Mouse (Mus musculus): ENCODE measurements around the gene Fhl1. TPM values are rescaled to one million over a fixed set of nuclear protein-coding genes. Genes with fewer than 3 reads are reported as not detected.

Gene Fhl1
- polyA plus RNA-seq, 1 experiment from 2014 or later, result 87.0 TPM

GRCm38 (mm10) chrX:56821765-56822603 is 90.4 kb downstream of the Fhl1 start, which contains the start of gene Map7d3:
Gene Map7d3, minus strand, starts transcription at chrX:56822326.
- H3K4me3 ChIP-seq (ENCODE audit: low read depth, low read length), result peak within 1 kb of the TSS; percentile 43
- DNase-seq (ENCODE audit: low spot score) (peak; percentile 36), ATAC-seq (ENCODE audit: low FRiP score) (peak; percentile 68; the same call in 1 of the 2 replicates)
- no peaks in the 10 kb centered on the region for H3K4me1 ChIP-seq (replicated peaks; ENCODE audit: control insufficient read depth, insufficient read depth, low read length)
- WGBS, result 13% methylated on average over 35 of the region's 35 CpGs
- H3K27ac ChIP-seq (ENCODE audit: low read depth, low read length), result no peak within 1 kb of the TSS
- H3K9me3 ChIP-seq (ENCODE audit: control insufficient read depth, low read length), result no peaks in the 10 kb centered on the region
- 0 out of 2 replicates have a peak within 1 kb of the TSS, but pooled peaks have one; percentile 7 for H3K9ac ChIP-seq (ENCODE audit: low read depth, low read length)
- H3K27me3 ChIP-seq (ENCODE audit: control insufficient read depth, insufficient read depth, low read length), result no peaks in the 10 kb centered on the region
- no peaks in the 10 kb centered on the region for H3K36me3 ChIP-seq (ENCODE audit: control insufficient read depth, insufficient read depth, low read length)
- H3K4me2 ChIP-seq (replicated peaks; ENCODE audit: low read depth, low read length), result peak within 1 kb of the TSS; percentile 62

- WGBS, result 72% methylated on average over 6 of the region's 6 CpGs
- Histone ChIP-seq H3K36me3 (ENCODE audit: control insufficient read depth, insufficient read depth, low read length) (no peaks in the 10 kb centered on the region), H3K4me2 (replicated peaks; ENCODE audit: low read depth, low read length) (no peak overlapping the region), H3K4me1 (replicated peaks; ENCODE audit: control insufficient read depth, insufficient read depth, low read length) (no peaks in the 10 kb centered on the region), H3K9ac (ENCODE audit: low read depth, low read length) (no peak overlapping the region), H3K4me3 (ENCODE audit: low read depth, low read length) (no peak overlapping the region), H3K27me3 (ENCODE audit: control insufficient read depth, insufficient read depth, low read length) (no peaks in the 10 kb centered on the region), H3K27ac (ENCODE audit: low read depth, low read length) (no peak overlapping the region), H3K9me3 (ENCODE audit: control insufficient read depth, low read length) (no peaks in the 10 kb centered on the region)
- ATAC-seq (ENCODE audit: low FRiP score), result no peak
- no peak for DNase-seq (ENCODE audit: low spot score)
Observed at GRCm38 (mm10) chrX:56827492-56827891, 95.9 kb downstream of the Fhl1 start.

GRCm38 (mm10) chrX:56835842-56836241 is 104.3 kb downstream of the Fhl1 start:
- DNase-seq (ENCODE audit: low spot score) (no peak), ATAC-seq (ENCODE audit: low FRiP score) (no peak)
- no peaks in the 10 kb centered on the region for H3K4me1 ChIP-seq (replicated peaks; ENCODE audit: control insufficient read depth, insufficient read depth, low read length)
- no peak overlapping the region for H3K9ac ChIP-seq (ENCODE audit: low read depth, low read length)
- 89% methylated on average over 6 of the region's 6 CpGs for WGBS
- no peaks in the 10 kb centered on the region for H3K36me3 ChIP-seq (ENCODE audit: control insufficient read depth, insufficient read depth, low read length)
- no peaks in the 10 kb centered on the region for H3K27me3 ChIP-seq (ENCODE audit: control insufficient read depth, insufficient read depth, low read length)
- H3K4me2 ChIP-seq (replicated peaks; ENCODE audit: low read depth, low read length), result no peak overlapping the region
- no peak overlapping the region for H3K4me3 ChIP-seq (ENCODE audit: low read depth, low read length)
- no peak overlapping the region for H3K27ac ChIP-seq (ENCODE audit: low read depth, low read length)
- no peaks in the 10 kb centered on the region for H3K9me3 ChIP-seq (ENCODE audit: control insufficient read depth, low read length)

GRCm38 (mm10) chrX:56839369-56839768 is 107.8 kb downstream of the Fhl1 start:
- peak; percentile 46 for DNase-seq (ENCODE audit: low spot score)
- Histone ChIP-seq H3K36me3 (ENCODE audit: control insufficient read depth, insufficient read depth, low read length) (no peaks in the 10 kb centered on the region), H3K4me1 (replicated peaks; ENCODE audit: control insufficient read depth, insufficient read depth, low read length) (no peaks in the 10 kb centered on the region), H3K4me3 (ENCODE audit: low read depth, low read length) (no peak overlapping the region), H3K27ac (ENCODE audit: low read depth, low read length) (no peak overlapping the region), H3K27me3 (ENCODE audit: control insufficient read depth, insufficient read depth, low read length) (no peaks in the 10 kb centered on the region), H3K4me2 (replicated peaks; ENCODE audit: low read depth, low read length) (no peak overlapping the region), H3K9ac (ENCODE audit: low read depth, low read length) (no peak overlapping the region), H3K9me3 (ENCODE audit: control insufficient read depth, low read length) (no peaks in the 10 kb centered on the region)
- ATAC-seq (ENCODE audit: low FRiP score), result no peak

GRCm38 (mm10) chrX:56841255-56841654 is 109.7 kb downstream of the Fhl1 start:
- no peaks in the 10 kb centered on the region for H3K9me3 ChIP-seq (ENCODE audit: control insufficient read depth, low read length)
- no peak overlapping the region for H3K4me3 ChIP-seq (ENCODE audit: low read depth, low read length)
- H3K4me2 ChIP-seq (replicated peaks; ENCODE audit: low read depth, low read length), result no peak overlapping the region
- 81% methylated on average over 5 of the region's 5 CpGs for WGBS
- H3K36me3 ChIP-seq (ENCODE audit: control insufficient read depth, insufficient read depth, low read length), result no peaks in the 10 kb centered on the region
- no peaks in the 10 kb centered on the region for H3K4me1 ChIP-seq (replicated peaks; ENCODE audit: control insufficient read depth, insufficient read depth, low read length)
- no peak overlapping the region for H3K9ac ChIP-seq (ENCODE audit: low read depth, low read length)
- H3K27me3 ChIP-seq (ENCODE audit: control insufficient read depth, insufficient read depth, low read length), result no peaks in the 10 kb centered on the region
- no peak overlapping the region for H3K27ac ChIP-seq (ENCODE audit: low read depth, low read length)
- no peak for ATAC-seq (ENCODE audit: low FRiP score)
- DNase-seq (ENCODE audit: low spot score), result no peak

Other genes starting within 250 kb of the Fhl1 start
- gene Gm10477, start 207.0 kb upstream of the Fhl1 start, polyA plus RNA-seq (2014; fragmentation: Nextera tagmentation; extraction: Ambion mirVana), result not detected in 2 replicates
- gene Gm648, start 182.2 kb upstream of the Fhl1 start, polyA plus RNA-seq (2014; fragmentation: Nextera tagmentation; extraction: Ambion mirVana), result 0.47 TPM in 1 of 2 replicates, not detected in the other
- gene Mmgt1, start 133.7 kb upstream of the Fhl1 start, polyA plus RNA-seq (2014; fragmentation: Nextera tagmentation; extraction: Ambion mirVana), result 49.1 and 50.1 TPM in 2 replicates
- 14.0 and 16.1 TPM in 2 replicates for gene Slc9a6, start 122.0 kb upstream of the Fhl1 start, polyA plus RNA-seq (2014; fragmentation: Nextera tagmentation; extraction: Ambion mirVana)
- gene Map7d3, start 90.5 kb downstream of the Fhl1 start, polyA plus RNA-seq (2014; fragmentation: Nextera tagmentation; extraction: Ambion mirVana), result 2.0 and 2.2 TPM in 2 replicates
- 0.10 TPM in 1 of 2 replicates, not detected in the other for gene Adgrg4, start 138.4 kb downstream of the Fhl1 start, polyA plus RNA-seq (2014; fragmentation: Nextera tagmentation; extraction: Ambion mirVana)